Mouse (Mus musculus) macrophage (primary cell): ENCODE data around the gene Adra2a. TPM values are rescaled to one million over a fixed set of nuclear protein-coding genes. Genes with fewer than 3 reads are reported as not detected.

Source experiments
- H3K27ac ChIP-seq: fragments of 350-480 bp; formaldehyde crosslinking; 2 replicates; pipeline ENCODE4 v1.9.0; 2021
- H3K36me3 ChIP-seq: fragments of 350-480 bp; formaldehyde crosslinking; 2 replicates; pipeline ENCODE4 v1.9.0; 2021; ENCODE audit errors: inconsistent target
- H3K4me3 ChIP-seq: fragments of 350-480 bp; formaldehyde crosslinking; 2 replicates; pipeline ENCODE4 v1.9.0; 2021; ENCODE audit errors: inconsistent target
- H3K79me2 ChIP-seq: fragments of 350-480 bp; formaldehyde crosslinking; 2 replicates; pipeline ENCODE4 v1.9.0; 2021; ENCODE audit errors: inconsistent target
- WGBS: methylation state at CpG from one replicate; pipeline ENCODE4 v1.1.7; 2026; ENCODE audit warnings: inconsistent platforms; ENCODE audit not compliant: missing documents; 5-methylcytosine and 5-hydroxymethylcytosine counted together
- polyA plus RNA-seq: library from polyadenylated mRNA; stranded (reverse); fragments of 250-400 nt; gene quantifications from 3 replicates; pipeline ENCODE4 v1.2.4, GENCODE M21; 2018; ENCODE audit warnings: inconsistent platforms
- total RNA-seq, 78 experiments: library from RNA; depleted of rRNA; stranded (reverse); fragments of 250-400 nt; gene quantifications; 1 replicate in 9 of 78; 2 replicates in 24 of 78; 3 replicates in 43 of 78; 4 replicates in 2 of 78; pipeline ENCODE4 v1.2.4; 2018; ENCODE audit warnings: inconsistent platforms in 56 of 78

Gene Adra2a
- under 1 TPM in 10 of 26 experiments, not detected in 16; 0.10 to 0.41 (median 0.17) TPM for total RNA-seq (2018; cell fraction: chromatin; rRNA removed)
- total RNA-seq (2018; cell fraction: cytosol; rRNA removed) = under 1 TPM in 1 of 26 experiments, not detected in 25; 0.03 TPM
- total RNA-seq (2018; cell fraction: nucleus; rRNA removed) = 1 to 10 TPM in 1 of 26 experiments, under 1 TPM in 9, not detected in 16; 0.11 to 1.2 (median 0.38) TPM
- polyA plus RNA-seq = not detected in 3 replicates

DNA sequence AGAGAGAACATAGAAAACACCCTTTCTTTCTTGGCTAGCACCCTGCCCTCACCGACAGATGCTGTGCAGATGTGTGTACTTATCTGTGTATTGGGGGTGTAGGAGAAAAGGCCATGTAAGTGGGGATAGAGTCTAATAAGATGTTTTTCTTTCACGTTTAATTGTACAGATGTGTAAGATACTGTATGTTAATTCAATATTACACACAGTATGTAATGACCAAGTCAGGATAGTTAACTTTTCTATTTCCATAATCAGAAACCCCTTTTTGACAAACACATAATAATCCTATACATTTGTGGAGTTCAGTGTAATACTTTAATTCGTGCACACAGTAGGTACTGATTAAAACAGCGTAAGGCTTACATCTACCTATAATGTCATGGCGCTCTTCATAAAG, at the start of gene Adra2a:
Gene Adra2a, plus strand, starts transcription at position 301 of the 400 bp plus-strand sequence.
- Histone ChIP-seq H3K36me3 (no peaks in the 10 kb centered on the region), H3K27ac (no peak within 1 kb of the TSS), H3K79me2 (no peaks in the 10 kb centered on the region), H3K4me3 (no peak within 1 kb of the TSS)
- 81% methylated on average over 5 of the region's 5 CpGs for WGBS

GRCm38 (mm10) chr19:53994276-53994675, 49.7 kb upstream of the Adra2a start:
- H3K79me2 ChIP-seq = peaks cover 96% of the 10 kb centered on the region
- no peak overlapping the region for H3K4me3 ChIP-seq
- H3K27ac ChIP-seq = no peak overlapping the region
- WGBS = 100% methylated on average over 1 of the region's 1 CpGs
- no peaks in the 10 kb centered on the region for H3K36me3 ChIP-seq

- Histone ChIP-seq H3K79me2 (peaks cover 44% of the 10 kb centered on the region), H3K4me3 (no peak overlapping the region), H3K27ac (no peak overlapping the region), H3K36me3 (no peaks in the 10 kb centered on the region)
- 57% methylated on average over 4 of the region's 4 CpGs for WGBS
Measured at GRCm38 (mm10) chr19:54010973-54011372, 33.0 kb upstream of the Adra2a start.

DNA sequence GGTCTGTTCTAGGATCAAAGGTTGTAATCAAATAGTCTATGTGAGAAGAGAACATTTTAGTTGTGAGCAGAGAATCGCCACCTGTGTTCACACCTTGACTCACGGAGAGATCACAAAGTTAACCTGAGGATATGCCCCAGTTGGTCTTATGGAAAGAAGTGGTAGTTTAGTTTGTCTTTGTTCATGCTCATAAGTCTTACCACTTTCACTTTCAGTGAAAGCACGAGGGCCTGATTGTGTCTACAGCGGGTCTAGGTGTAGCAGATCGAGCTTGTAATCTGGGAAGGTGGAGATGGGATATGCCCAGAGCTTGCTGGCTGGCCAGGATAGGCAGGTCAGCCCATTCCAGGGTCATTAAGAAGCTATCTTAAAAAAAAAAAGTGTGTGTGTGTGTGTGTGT, 29.0 kb upstream of the Adra2a start:
- no peak overlapping the region for H3K4me3 ChIP-seq
- H3K27ac ChIP-seq = no peak overlapping the region
- 63% methylated on average over 5 of the region's 5 CpGs for WGBS
- H3K79me2 ChIP-seq = peaks cover 49% of the 10 kb centered on the region
- H3K36me3 ChIP-seq = no peaks in the 10 kb centered on the region

DNA sequence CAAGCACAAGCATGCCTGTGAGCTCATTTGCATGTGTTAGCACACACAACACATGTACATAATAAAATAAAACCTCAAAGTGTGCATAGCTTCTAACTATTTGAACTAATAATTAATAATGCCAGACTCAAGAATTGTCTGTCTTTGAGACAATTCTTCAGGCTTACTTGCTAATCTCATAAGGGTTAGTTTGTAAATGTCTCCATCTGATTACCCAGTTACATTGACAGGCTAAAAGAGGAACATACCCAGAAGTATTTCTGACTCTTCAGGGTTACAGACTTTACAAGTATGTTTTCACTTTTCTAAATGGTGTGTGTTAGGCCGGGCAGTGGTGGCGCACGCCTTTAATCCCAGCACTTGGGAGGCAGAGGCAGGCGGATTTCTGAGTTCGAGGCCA, 28.4 kb upstream of the Adra2a start:
- 83% methylated on average over 3 of the region's 5 CpGs for WGBS
- Histone ChIP-seq H3K36me3 (no peaks in the 10 kb centered on the region), H3K79me2 (peaks cover 49% of the 10 kb centered on the region), H3K27ac (no peak overlapping the region), H3K4me3 (no peak overlapping the region)

- H3K27ac ChIP-seq = no peak overlapping the region
- peaks cover 13% of the 10 kb centered on the region; the same call in 1 of the 2 replicates for H3K36me3 ChIP-seq
- no peak overlapping the region for H3K4me3 ChIP-seq
- H3K79me2 ChIP-seq = no peaks in the 10 kb centered on the region
- WGBS = 95% methylated on average over 6 of the region's 6 CpGs
Measured at GRCm38 (mm10) chr19:54035100-54035499, 8.9 kb upstream of the Adra2a start.

- no peak overlapping the region for H3K27ac ChIP-seq
- H3K79me2 ChIP-seq = no peaks in the 10 kb centered on the region
- H3K4me3 ChIP-seq = no peak overlapping the region
- WGBS = 89% methylated on average over 7 of the region's 7 CpGs
- no peaks in the 10 kb centered on the region for H3K36me3 ChIP-seq
Measured at GRCm38 (mm10) chr19:54039441-54039840, 4.5 kb upstream of the Adra2a start.

DNA sequence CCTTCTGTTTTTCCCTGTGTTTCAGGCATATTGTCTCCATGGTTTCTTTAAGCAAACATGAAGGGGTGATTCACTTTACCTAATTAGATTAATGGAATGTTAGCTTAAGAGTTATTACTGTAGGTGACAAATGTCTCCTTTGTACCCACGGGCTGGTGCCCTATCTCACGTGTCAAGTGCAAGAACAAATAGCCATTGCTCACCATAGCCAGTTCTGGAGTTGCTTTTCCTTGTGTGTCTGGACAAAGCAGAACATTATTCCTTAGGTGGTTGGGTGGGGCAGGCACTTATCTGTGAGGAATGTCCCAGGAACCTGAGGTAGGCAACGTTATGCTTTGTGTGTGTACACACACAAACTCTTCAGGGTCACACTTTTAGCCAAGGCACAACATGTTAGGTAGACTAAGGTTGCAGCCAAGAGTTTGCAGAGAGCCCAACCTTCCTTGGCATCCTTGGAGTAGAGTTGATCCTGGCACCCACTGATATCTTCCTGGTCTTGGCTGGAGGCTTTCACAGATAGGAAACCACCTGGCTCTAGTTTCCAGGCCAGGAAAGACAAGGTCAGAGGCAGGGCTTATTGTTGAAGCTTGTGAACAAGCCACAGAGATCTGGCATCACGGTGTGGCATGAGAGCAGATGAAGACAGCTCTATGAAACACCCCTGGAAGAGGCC, 3.5 kb upstream of the Adra2a start:
- Histone ChIP-seq H3K27ac (no peak overlapping the region), H3K79me2 (no peaks in the 10 kb centered on the region), H3K4me3 (no peak overlapping the region), H3K36me3 (no peaks in the 10 kb centered on the region)
- WGBS = 52% methylated on average over 4 of the region's 4 CpGs

DNA sequence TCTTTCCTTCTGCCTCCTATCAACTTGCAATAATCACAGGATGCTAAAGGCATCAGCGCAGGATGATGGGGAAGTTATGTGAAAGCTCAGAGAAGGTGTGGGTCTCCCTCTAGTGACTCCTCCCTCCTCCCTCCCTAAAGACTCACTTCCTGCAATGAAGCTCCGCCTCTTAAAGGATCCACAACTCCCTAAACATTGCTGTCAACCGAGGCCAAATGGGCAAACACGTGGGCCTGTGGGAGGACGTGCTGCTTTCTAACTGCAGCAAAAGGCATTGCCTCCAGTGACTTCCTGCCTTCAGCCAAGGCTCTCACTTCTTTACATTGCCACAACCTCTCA, 3.0 kb upstream of the Adra2a start:
- no peaks in the 10 kb centered on the region for H3K36me3 ChIP-seq
- no peak overlapping the region for H3K27ac ChIP-seq
- H3K79me2 ChIP-seq = no peaks in the 10 kb centered on the region
- WGBS = 15% methylated on average over 5 of the region's 5 CpGs
- H3K4me3 ChIP-seq = no peak overlapping the region

DNA sequence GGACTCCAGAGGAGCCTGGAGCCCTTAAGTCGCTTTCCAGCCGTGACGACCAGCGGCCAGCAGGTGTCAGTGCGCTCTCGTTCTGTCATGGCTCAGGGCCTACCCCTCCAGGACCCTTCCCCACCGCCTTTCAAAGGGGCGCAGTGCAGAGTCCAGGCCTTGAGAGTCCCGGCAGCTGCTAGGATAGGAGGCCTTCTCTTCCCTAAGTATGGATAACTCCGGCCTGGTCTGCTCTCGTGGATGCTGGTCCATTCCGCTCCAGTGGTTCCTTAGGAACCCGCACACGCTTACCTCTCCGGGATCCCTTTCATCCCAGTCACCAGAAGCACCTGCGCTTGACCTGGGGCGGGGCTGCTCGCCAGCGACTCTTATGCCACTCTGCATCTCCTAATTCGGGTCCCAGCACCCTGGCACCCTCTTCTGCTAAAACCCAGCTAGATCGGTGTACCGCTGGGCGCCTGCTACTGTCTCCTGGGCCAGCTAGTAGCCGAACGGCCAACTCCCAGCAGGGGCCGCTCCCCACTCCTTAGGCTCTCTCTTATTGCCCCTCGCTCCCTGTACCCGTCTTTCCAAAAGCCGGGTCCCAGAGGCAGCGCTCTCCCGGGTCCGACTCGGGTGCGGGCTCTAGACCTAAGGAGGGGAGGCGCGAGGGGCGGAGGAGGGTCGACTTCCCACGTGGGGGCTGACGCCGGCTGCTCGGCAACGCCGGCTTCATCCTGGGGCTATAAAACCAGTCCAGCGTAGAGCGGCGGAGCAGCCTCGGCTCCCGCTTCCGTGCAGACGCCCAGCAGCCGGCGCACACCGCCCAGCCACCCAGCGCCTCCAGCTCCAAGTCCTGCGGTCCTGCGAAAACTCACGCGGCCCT, 788 bp downstream of the Adra2a start:
- no peaks in the 10 kb centered on the region for H3K36me3 ChIP-seq
- H3K79me2 ChIP-seq = no peaks in the 10 kb centered on the region
- 2% methylated on average over 59 of the region's 59 CpGs for WGBS
- H3K4me3 ChIP-seq = no peak overlapping the region
- H3K27ac ChIP-seq = no peak overlapping the region

GRCm38 (mm10) chr19:54045412-54045811, 1.5 kb downstream of the Adra2a start:
- 3% methylated on average over 27 of the region's 29 CpGs for WGBS
- Histone ChIP-seq H3K79me2 (no peaks in the 10 kb centered on the region), H3K4me3 (no peak overlapping the region), H3K27ac (no peak overlapping the region), H3K36me3 (no peaks in the 10 kb centered on the region)

GRCm38 (mm10) chr19:54045931-54046683, 2.2 kb downstream of the Adra2a start:
- no peak overlapping the region for H3K4me3 ChIP-seq
- H3K27ac ChIP-seq = no peak overlapping the region
- 9% methylated on average over 46 of the region's 55 CpGs for WGBS
- no peaks in the 10 kb centered on the region for H3K36me3 ChIP-seq
- no peaks in the 10 kb centered on the region for H3K79me2 ChIP-seq

GRCm38 (mm10) chr19:54046684-54047070, 2.7 kb downstream of the Adra2a start:
- H3K27ac ChIP-seq = no peak overlapping the region
- WGBS = 6% methylated on average over 46 of the region's 46 CpGs
- H3K4me3 ChIP-seq = no peak overlapping the region
- no peaks in the 10 kb centered on the region for H3K79me2 ChIP-seq
- H3K36me3 ChIP-seq = no peaks in the 10 kb centered on the region

DNA sequence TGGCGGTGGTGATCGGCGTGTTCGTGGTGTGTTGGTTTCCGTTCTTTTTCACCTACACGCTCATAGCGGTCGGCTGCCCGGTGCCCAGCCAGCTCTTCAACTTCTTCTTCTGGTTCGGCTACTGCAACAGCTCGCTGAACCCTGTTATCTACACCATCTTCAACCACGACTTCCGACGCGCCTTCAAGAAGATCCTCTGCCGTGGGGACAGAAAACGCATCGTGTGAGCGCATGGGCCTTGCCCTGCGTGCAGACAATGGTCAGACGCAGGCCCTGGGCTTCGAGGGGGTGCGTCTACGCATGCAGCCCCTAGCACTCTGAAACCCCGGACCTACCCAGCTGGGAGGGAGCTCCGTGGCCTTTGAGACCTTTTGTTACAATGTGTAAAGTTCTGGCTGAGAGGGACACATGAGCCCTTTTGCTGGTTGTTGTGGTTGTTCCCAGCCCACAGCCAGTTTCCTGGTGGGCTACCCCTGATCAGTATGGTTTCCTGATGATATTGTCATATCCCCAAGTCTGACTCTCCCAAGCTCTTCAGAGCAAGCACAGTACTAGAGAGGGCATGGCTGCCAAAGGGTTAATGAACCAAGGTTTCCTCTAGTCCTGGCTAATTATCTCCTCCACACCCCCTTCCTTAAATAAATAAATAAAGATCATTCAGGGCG, 3.6 kb downstream of the Adra2a start:
- WGBS = 1% methylated on average over 27 of the region's 27 CpGs
- Histone ChIP-seq H3K79me2 (no peaks in the 10 kb centered on the region), H3K36me3 (no peaks in the 10 kb centered on the region), H3K27ac (no peak overlapping the region), H3K4me3 (no peak overlapping the region)
